Mouse (Mus musculus) brown adipose tissue, adult 24 weeks (tissue): ENCODE measurements around the gene Atp5l. TPM values are rescaled to one million over a fixed set of nuclear protein-coding genes. Genes with fewer than 3 reads are reported as not detected.

Experiments used
- H3K27ac ChIP-seq: fragments of 200-500 bp; replicated peaks from 2 replicates; pipeline ENCODE4 v1.5.1; 2012; ENCODE audit warnings: low read depth, mild to moderate bottlenecking, low read length
- H3K4me1 ChIP-seq: fragments of 200-500 bp; 2 replicates; pipeline ENCODE4 v1.6.1; 2012; ENCODE audit warnings: low read length, mixed read lengths; ENCODE audit not compliant: control insufficient read depth, insufficient read depth, insufficient read length
- H3K4me3 ChIP-seq: fragments of 200-500 bp; 2 replicates; pipeline ENCODE4 v1.5.1; 2012; ENCODE audit warnings: low read depth, mild to moderate bottlenecking, low read length, moderate library complexity; ENCODE audit not compliant: insufficient read depth
- polyA plus RNA-seq: library from polyadenylated mRNA; stranded (reverse); fragments of >200 nt; gene quantifications from 2 replicates; pipeline ENCODE4 v1.2.4, GENCODE M21; 2012; ENCODE audit not compliant: missing spikeins, insufficient read depth, insufficient read length

Atp5l gene
- polyA plus RNA-seq, 1 experiment: 2,562 TPM

GRCm38 (mm10) chr9:44914706-44915105 is 5.8 kb downstream of the Atp5l start:
- Histone ChIP-seq H3K27ac (no peak overlapping the region), H3K4me3 (no peak overlapping the region), H3K4me1 (no peaks in the 10 kb centered on the region)

- H3K4me3 ChIP-seq: no peak overlapping the region
- no peak overlapping the region for H3K27ac ChIP-seq
These were observed 9.2 kb downstream of the Atp5l start for GRCm38 (mm10) chr9:44911365-44911764.

DNA sequence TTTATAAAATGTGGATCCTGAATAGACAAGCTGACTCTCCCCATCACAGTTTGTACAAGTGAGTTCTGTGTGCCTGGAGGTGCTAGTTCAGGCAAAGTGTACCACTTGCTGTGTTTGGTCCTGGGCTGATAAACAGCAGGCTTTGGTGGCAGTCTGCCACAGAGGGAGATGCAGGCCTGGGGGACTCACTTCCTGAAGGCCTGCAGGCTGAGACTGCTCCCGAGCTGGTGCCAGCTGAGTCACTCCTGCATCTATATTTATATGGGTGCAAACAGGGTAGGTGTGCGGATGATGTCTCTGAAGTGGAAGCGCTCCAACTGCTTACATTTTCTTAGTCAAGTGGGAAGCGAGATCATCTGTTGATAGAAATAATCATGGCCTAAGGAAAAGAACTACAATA is 14.9 kb downstream of the Atp5l start:
- no peak overlapping the region for H3K27ac ChIP-seq
- no peaks in the 10 kb centered on the region for H3K4me1 ChIP-seq
- H3K4me3 ChIP-seq: no peak overlapping the region

More at GRCm38 (mm10) chr9:44911365-44911764, 9.2 kb downstream of the Atp5l start:
- H3K4me1 ChIP-seq: no peaks in the 10 kb centered on the region

- no peak overlapping the region for H3K4me3 ChIP-seq
- H3K4me1 ChIP-seq: no peaks in the 10 kb centered on the region
- no peak overlapping the region for H3K27ac ChIP-seq
These were observed 15.6 kb downstream of the Atp5l start for GRCm38 (mm10) chr9:44904964-44905363.

DNA sequence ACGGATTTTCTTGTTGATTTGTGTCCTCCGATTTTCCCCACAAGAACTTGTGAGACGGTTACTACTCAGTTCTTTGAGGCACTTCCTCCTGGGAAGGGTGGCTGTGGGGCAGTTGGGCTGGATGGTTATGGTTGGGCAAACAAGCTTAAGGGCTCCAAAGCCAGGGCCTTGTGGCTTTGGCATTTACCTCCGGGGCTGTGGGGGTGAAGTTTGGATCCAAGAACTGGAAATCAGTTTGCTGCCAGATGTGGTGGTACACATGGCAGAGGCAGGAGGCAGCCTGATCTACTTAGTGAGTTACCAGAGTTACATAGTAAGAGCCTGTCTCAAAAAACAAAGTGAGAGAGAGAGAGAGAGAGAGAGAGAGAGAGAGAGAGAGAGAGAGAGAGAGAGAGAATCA is 16.7 kb downstream of the Atp5l start:
- Histone ChIP-seq H3K27ac (no peak overlapping the region), H3K4me1 (no peaks in the 10 kb centered on the region), H3K4me3 (no peak overlapping the region)

DNA sequence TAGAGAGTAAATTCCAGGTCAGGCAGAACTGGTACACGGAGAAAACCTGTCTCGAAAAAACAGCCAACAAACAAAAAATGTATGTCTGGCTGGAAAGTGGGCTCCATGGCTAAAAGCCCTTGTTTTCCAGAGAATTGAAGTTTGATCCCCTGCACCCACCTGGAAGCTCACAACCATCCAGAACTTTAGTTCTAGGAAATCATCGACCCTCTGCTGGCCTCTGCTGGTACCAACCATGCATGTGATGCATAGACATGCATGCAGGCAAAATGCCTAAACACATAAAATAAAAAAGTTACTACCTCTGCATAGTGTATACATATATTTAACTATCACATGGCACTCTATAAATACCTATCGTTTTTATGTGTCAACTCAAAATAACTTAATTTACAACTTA is 20.1 kb downstream of the Atp5l start:
- Histone ChIP-seq H3K4me3 (no peak overlapping the region), H3K4me1 (no peaks in the 10 kb centered on the region), H3K27ac (no peak overlapping the region)

DNA sequence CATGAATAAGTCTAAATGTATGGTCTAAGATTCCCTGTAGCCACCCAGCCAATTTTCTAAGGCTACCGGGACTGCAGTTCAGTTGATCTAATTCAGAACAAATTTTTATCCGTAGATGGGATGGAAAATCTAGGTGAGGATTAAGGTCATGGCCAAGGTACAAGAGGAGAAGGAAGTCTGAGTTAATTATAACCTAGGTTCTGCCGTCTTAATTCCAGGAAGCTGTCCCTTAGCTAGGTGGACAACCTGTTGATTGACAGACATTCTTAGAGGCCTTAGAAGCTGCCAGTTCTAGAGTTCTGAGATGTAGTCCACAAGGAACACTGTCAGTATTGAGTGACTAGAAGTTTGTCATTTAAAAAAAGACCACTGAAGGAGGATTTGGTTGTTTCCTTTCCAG is 20.8 kb downstream of the Atp5l start:
- no peaks in the 10 kb centered on the region for H3K4me1 ChIP-seq
- H3K4me3 ChIP-seq: no peak overlapping the region
- H3K27ac ChIP-seq: no peak overlapping the region

DNA sequence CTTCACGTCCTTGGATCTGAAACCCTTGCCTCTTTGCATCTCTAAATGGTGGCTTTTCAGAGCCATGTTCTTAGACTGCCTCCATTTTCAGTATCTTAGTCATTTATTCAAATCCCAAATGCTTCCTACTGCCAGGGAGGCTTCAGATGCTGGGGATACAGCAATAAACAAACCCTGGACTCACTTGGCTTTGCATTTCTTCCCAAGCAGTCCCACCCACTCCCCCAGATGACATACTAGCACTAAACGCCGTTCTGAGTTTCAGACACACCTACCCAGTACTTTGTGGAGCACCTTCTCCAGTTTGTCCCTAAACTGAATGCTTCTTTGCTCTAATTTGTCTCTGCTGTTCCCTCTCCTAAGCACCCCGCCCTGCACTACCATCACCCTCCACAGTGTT is 23.5 kb downstream of the Atp5l start:
- Histone ChIP-seq H3K4me1 (no peaks in the 10 kb centered on the region), H3K4me3 (no peak overlapping the region), H3K27ac (no peak overlapping the region)

- H3K27ac ChIP-seq: no peak overlapping the region
- H3K4me1 ChIP-seq: no peaks in the 10 kb centered on the region
- no peak overlapping the region for H3K4me3 ChIP-seq
These were observed 27.9 kb downstream of the Atp5l start for GRCm38 (mm10) chr9:44892664-44893063.

DNA sequence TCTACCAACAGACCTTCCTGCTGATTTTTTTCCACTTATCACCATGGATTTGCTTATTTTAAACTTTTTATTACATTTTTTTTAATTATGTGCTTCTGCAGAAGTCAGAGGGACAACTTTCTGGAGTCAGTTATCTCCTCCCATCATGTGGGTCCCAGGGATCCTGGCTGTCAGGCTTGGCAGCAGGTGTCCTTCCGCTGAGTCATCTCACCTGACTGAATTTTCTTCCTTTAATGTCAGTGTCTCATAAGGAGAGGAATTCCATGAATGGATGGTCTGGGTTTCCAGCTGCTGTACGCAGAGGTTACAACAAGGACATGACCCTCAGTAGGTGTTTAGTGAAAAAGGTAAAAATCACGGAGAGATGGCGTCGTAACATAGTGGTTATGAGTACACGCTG is 29.3 kb downstream of the Atp5l start:
- H3K4me1 ChIP-seq: no peaks in the 10 kb centered on the region
- no peak overlapping the region for H3K27ac ChIP-seq
- no peak overlapping the region for H3K4me3 ChIP-seq

DNA sequence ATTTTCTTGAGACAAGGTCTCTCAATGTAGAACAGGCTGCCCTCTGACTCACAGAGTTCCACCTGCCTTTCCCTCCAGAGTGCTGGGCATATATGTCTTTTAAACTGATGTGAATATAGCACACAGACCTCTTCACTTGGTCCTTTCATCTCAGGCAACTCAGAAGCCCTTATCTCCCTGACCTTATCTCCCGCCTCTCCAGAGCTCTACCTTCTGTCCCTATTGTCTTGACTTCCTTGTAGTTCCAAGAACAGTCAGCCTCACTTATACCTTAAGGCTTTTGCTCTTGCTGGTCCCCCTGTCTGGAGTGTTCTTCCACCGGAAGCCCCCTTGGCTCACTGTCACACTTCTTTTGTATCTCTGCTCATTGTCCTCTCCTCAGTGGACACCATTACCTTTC is 30.4 kb downstream of the Atp5l start:
- Histone ChIP-seq H3K4me3 (no peak overlapping the region), H3K27ac (no peak overlapping the region), H3K4me1 (no peaks in the 10 kb centered on the region)

- no peak overlapping the region for H3K27ac ChIP-seq
- no peak overlapping the region for H3K4me3 ChIP-seq
- H3K4me1 ChIP-seq: no peaks in the 10 kb centered on the region
These were observed 32.4 kb downstream of the Atp5l start for GRCm38 (mm10) chr9:44888114-44888624.

DNA sequence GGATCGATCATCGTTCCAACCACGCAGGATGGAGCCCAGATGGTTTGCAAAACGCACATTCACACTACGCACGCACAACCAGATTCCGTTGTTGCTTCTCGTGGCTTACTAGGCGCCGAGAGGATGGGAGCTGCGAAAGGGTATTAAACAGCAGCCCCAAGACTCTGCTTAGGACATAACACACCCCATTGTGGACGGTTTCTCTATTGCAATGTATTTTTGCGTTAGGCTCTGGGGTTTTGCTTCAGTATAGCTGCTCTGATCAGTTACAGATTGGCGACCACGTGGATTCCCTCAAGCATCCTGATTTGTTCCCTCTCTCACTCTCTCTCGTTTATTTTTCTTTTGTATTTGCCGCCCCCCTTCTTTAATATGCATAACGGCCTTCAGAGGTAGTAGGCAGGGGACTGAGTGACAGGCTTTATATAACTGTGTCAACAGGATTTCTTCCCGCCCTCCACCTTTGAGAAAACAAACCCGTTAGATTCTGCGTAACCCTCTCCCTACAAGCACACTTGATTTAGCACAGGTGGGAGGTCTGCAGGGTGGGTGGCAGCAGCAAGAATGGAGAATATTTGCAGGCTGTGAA is 37.5 kb downstream of the Atp5l start:
- Histone ChIP-seq H3K27ac (no peak overlapping the region), H3K4me1 (peaks cover 10% of the 10 kb centered on the region), H3K4me3 (peak overlapping the region; percentile 86)

DNA sequence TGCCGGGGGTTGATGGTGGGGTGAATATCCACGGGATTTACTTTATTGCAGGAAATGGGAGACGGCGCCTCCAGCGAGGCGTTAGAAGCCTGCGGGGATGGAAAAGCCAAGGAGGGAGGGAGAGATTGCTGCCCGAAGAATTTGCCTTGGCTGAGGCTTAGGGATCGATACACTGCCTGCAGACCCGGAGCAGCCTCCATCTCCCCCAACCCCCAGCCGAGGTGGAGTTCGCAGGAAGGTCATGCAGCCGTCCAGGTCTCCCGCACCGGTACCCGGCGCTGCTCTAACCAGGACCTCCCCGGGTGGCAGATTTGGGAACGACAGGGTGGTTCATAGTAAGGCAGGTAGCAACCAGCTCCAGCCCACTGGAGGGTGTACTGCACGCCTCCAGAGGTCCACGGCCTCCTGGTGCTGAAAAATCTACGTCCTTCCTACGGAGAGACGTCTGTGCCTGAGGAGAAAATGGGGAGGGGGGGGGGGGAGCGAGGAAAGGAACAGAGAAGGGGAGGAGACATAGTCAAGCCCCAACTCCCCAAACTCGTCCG is 38.0 kb downstream of the Atp5l start:
- Histone ChIP-seq H3K4me3 (peak overlapping the region; percentile 86), H3K27ac (no peak overlapping the region), H3K4me1 (peaks cover 10% of the 10 kb centered on the region)

DNA sequence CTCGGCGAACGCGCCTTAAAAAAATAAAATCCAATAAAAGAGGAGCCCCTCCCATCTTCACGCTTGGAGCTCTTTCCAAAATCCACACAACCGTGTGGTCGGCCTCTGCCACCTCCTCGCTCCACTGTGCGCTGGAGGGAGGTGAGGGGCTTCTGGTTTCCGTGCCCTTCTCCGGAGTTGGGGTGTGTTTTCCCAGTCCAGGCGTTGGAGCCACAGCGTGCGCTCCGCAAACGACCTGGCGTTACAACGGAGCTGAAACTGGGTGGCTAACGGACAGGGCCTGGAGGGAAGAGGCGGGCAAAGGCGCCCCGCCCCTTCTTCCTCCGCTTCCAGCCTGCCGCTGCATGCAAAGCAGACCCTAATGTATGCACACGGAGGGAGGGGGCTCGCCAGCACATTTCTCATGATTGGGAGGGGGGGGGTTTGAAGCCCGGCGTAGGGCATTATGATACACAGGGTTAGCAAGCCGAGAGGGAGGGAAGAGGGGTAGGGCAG is 38.6 kb downstream of the Atp5l start:
- Histone ChIP-seq H3K4me3 (peak overlapping the region; percentile 86), H3K27ac (peak overlapping the region; percentile 53), H3K4me1 (peaks cover 10% of the 10 kb centered on the region)

GRCm38 (mm10) chr9:44881221-44881871 is 39.2 kb downstream of the Atp5l start, which contains the start of gene Kmt2a:
TSS of gene Kmt2a (minus strand) at chr9:44881296.
- peaks cover 10% of the 10 kb centered on the region for H3K4me1 ChIP-seq
- H3K4me3 ChIP-seq: peak within 1 kb of the TSS; percentile 98
- H3K27ac ChIP-seq: peak within 1 kb of the TSS; percentile 53
